Mouse (Mus musculus) embryonic facial prominence, embryonic 14.5 days (tissue): ENCODE measurements around the gene Hivep1. TPM values are rescaled to one million over a fixed set of nuclear protein-coding genes. Genes with fewer than 3 reads are reported as not detected.
A peak's percentile ranks its signal among the peaks of the same experiment; 100 is the strongest.

Experiments used
- ATAC-seq: fragments of 200-750 bp; cut with Nextera tagmentation; 2 replicates; pipeline ENCODE4 v1.8.0; 2017; ENCODE audit warnings: low read depth, moderate number of reproducible peaks, moderate TSS enrichment
- DNase-seq: peaks from one replicate; pipeline ENCODE4 v3.0.0-alpha.2; 2015; ENCODE audit warnings: low spot score
- H3K27ac ChIP-seq: fragments of 300-500 bp; sonication (generic); replicated peaks from 2 replicates; pipeline ENCODE4 v1.5.1; 2014; ENCODE audit warnings: low read depth, mild to moderate bottlenecking, low read length, moderate library complexity
- H3K27me3 ChIP-seq: fragments of 300-500 bp; sonication (generic); replicated peaks from 2 replicates; pipeline ENCODE4 v1.6.1; 2014; ENCODE audit warnings: low read length; ENCODE audit not compliant: control insufficient read depth, insufficient read depth
- H3K36me3 ChIP-seq: fragments of 300-500 bp; sonication (generic); 2 replicates; pipeline ENCODE4 v1.6.1; 2014; ENCODE audit warnings: low read length, mixed read lengths; ENCODE audit not compliant: control insufficient read depth, insufficient read depth
- H3K4me1 ChIP-seq: fragments of 300-500 bp; sonication (generic); 2 replicates; pipeline ENCODE4 v1.6.1; 2014; ENCODE audit warnings: antibody characterized with exemption, low read length; ENCODE audit not compliant: control insufficient read depth, insufficient read depth
- H3K4me2 ChIP-seq: fragments of 300-500 bp; sonication (generic); 2 replicates; pipeline ENCODE4 v1.6.1; 2014; ENCODE audit warnings: low read depth, mild to moderate bottlenecking, low read length, moderate library complexity, mixed read lengths
- H3K4me3 ChIP-seq: fragments of 300-500 bp; sonication (generic); 2 replicates; pipeline ENCODE4 v1.5.1; 2014; ENCODE audit warnings: low read depth, mild to moderate bottlenecking, low read length
- H3K9ac ChIP-seq: fragments of 300-500 bp; sonication (generic); 2 replicates; pipeline ENCODE4 v1.6.1; 2014; ENCODE audit warnings: low read depth, mild to moderate bottlenecking, low read length, moderate library complexity, mixed read lengths
- H3K9me3 ChIP-seq: fragments of 300-500 bp; sonication (generic); 2 replicates; pipeline ENCODE4 v1.6.1; 2016; ENCODE audit warnings: low read length; ENCODE audit not compliant: control insufficient read depth
- WGBS: fragments of 180-500 bp; shearing (Covaris S2); extraction: QIAGEN DNeasy Blood & Tissue Kit; methylation state at CpG from one replicate; pipeline ENCODE4 v1.1.7; 2014; 5-methylcytosine and 5-hydroxymethylcytosine counted together
- polyA plus RNA-seq: library from polyadenylated mRNA; unstranded; fragments of >200 nt; fragmentation: Nextera tagmentation; extraction: Ambion mirVana; gene quantifications from 2 replicates; pipeline ENCODE4 v1.2.1, GENCODE M21; 2014

The Hivep1 gene
- polyA plus RNA-seq, 1 experiment from 2014 or later: 10.9 TPM

DNA sequence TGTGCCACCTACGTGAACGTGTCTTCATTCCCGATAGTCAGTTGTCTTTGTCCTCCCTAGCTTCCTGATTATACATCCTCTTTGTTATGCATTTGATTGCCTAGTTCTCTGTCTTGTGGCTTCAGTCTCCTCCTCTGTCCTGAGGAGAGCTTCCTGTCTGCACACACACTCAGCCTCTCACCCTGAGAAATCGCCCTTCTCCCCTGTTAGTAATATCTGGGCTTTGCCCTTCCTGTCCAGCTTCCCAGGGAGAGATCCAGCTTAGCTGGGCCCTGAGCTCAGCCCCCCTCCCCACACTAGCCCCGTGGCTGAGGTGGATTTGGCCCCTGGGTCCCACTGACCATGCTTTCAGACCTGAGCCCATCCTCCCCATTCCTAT lies 98.2 kb downstream of the Hivep1 start:
- Histone ChIP-seq H3K9ac (no peak overlapping the region), H3K4me2 (no peak overlapping the region), H3K4me1 (peaks cover 14% of the 10 kb centered on the region; the same call in 1 of the 2 replicates), H3K4me3 (no peak overlapping the region), H3K36me3 (peaks cover 6% of the 10 kb centered on the region), H3K27ac (peak overlapping the region; percentile 28; the same call in 1 of the 2 replicates), H3K27me3 (no peaks in the 10 kb centered on the region), H3K9me3 (no peaks in the 10 kb centered on the region)
- WGBS: 28% methylated on average over 5 of the region's 5 CpGs
- ATAC-seq (no peak), DNase-seq (no peak)

DNA sequence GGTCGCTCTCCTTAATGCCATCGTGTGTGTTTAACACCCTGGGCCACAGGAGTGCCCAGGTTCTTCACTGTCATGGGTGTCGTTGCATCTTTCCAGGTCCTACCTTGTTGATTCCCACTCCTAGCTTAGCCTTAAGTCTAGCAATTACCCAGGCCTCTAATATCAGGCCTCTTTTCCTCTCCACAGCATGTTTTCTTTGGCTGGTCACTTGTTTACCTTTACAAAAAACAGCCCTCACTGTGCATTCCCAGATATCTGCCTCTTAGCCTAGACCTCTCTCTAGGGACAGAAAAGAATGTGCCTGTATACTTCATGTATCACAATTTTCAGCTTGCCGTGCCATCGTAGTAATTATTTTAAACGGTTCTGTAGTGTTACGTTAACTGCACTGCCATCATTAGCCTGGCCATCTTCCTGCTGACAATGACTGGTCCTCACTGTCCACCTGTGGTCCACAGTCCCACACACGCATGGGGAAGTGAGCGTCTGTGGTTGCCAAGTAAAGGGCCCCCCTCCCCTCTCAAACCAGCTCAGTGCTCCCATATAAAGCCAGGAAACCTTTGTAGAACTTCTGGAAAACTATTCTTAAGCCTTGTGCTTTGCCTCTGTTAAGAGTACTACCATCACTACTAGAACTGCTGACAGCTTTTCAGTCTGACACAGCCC lies 98.8 kb downstream of the Hivep1 start:
- ATAC-seq (no peak), DNase-seq (peak; percentile 22)
- 63% methylated on average over 9 of the region's 9 CpGs for WGBS
- no peak overlapping the region for H3K4me3 ChIP-seq
- H3K36me3 ChIP-seq: peaks cover 12% of the 10 kb centered on the region
- H3K27me3 ChIP-seq: no peaks in the 10 kb centered on the region
- H3K4me2 ChIP-seq: no peak overlapping the region
- H3K9ac ChIP-seq: no peak overlapping the region
- H3K4me1 ChIP-seq: peaks cover 14% of the 10 kb centered on the region; the same call in 1 of the 2 replicates
- no peak overlapping the region for H3K27ac ChIP-seq
- no peaks in the 10 kb centered on the region for H3K9me3 ChIP-seq

DNA sequence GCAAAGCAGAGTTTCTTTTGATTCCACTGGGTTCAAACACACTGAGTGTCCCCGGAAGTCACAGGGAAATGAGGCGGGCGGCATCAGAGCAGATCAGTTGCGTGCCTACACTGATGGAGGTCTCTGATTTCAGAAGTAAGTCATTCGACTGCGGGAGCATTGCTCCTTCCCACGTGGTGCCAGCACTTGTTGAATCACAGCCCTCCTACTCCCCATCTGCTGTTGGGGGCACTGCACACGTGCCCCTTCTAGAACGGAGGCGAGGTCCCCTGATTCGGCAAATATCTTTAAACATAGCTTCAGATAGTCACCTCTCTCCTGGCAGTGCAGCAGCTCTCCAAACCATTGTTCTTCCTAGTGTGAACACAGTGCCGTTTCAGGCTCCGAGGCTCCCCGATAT lies 106.4 kb downstream of the Hivep1 start:
- H3K9ac ChIP-seq: no peak overlapping the region
- no peak overlapping the region for H3K27ac ChIP-seq
- no peak overlapping the region for H3K4me3 ChIP-seq
- H3K4me1 ChIP-seq: no peaks in the 10 kb centered on the region
- H3K9me3 ChIP-seq: no peaks in the 10 kb centered on the region
- no peak overlapping the region for H3K4me2 ChIP-seq
- no peaks in the 10 kb centered on the region for H3K27me3 ChIP-seq
- H3K36me3 ChIP-seq: peaks cover 46% of the 10 kb centered on the region
- 91% methylated on average over 14 of the region's 14 CpGs for WGBS
- DNase-seq: no peak
- no peak for ATAC-seq

DNA sequence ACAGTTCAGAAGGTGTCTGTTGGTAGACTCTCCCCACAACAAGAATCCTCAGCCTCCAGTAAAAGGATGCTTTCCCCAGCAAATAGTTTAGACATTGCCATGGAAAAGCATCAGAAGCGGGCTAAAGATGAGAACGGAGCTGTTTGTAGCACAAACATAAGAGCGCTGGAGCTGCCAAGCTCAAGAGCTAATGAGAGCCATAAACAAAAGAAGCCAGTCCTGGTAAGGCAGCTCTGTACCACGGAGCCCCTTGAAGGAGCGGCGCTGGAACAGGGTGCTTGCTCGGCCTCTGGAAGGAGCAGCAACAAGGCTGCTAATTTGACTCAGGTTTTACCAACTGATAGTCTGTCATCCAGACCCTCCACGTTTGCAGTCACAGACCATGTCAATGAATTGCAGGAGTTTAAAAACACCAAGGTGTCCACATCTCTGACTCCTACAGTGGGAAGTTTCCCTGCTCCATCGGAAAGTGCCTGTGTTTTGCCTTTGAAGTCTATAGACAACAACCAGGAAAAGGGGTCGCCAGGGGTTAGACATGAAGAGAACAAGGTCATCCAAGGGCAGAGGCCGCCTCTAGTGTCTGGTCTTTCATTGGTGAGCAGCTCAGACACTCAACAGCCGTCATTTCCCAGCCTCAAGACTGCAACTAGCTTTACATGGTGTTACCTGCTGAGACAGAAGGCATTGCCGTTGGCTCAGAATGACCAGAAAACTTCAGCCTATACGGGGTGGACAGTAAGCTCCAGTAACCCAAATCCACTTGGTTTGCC lies 107.8 kb downstream of the Hivep1 start:
- 62% methylated on average over 14 of the region's 14 CpGs for WGBS
- no peak overlapping the region for H3K4me2 ChIP-seq
- H3K27me3 ChIP-seq: no peaks in the 10 kb centered on the region
- H3K9ac ChIP-seq: no peak overlapping the region
- H3K36me3 ChIP-seq: peaks cover 44% of the 10 kb centered on the region
- H3K4me3 ChIP-seq: no peak overlapping the region
- no peaks in the 10 kb centered on the region for H3K4me1 ChIP-seq
- no peak overlapping the region for H3K27ac ChIP-seq
- no peaks in the 10 kb centered on the region for H3K9me3 ChIP-seq
- ATAC-seq: no peak
- DNase-seq: no peak

DNA sequence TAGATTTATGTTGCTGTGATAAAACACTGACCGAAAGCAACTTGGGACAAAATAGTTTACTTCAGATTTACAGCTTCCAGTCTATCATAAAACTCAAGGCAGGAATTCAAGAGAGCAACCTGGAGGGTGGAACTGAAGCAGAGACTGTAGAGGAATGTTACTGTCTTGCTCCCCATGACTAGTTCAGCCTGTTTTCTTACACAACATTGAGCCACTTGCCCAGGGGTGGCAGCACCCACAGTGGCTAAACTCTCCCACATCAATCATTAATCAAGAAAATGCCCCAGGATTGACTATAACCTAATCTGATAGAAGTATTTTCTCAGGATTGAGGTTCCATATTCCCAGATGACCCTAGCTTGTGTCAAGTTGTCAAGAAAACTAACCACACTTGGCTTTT lies 119.0 kb downstream of the Hivep1 start:
- H3K4me2 ChIP-seq: no peak overlapping the region
- ATAC-seq: no peak
- no peak overlapping the region for H3K27ac ChIP-seq
- no peaks in the 10 kb centered on the region for H3K27me3 ChIP-seq
- peaks cover 33% of the 10 kb centered on the region; the same call in 1 of the 2 replicates for H3K36me3 ChIP-seq
- H3K4me3 ChIP-seq: no peak overlapping the region
- 96% methylated on average over 1 of the region's 1 CpGs for WGBS
- no peak for DNase-seq
- no peaks in the 10 kb centered on the region for H3K4me1 ChIP-seq
- H3K9me3 ChIP-seq: no peaks in the 10 kb centered on the region
- H3K9ac ChIP-seq: no peak overlapping the region

DNA sequence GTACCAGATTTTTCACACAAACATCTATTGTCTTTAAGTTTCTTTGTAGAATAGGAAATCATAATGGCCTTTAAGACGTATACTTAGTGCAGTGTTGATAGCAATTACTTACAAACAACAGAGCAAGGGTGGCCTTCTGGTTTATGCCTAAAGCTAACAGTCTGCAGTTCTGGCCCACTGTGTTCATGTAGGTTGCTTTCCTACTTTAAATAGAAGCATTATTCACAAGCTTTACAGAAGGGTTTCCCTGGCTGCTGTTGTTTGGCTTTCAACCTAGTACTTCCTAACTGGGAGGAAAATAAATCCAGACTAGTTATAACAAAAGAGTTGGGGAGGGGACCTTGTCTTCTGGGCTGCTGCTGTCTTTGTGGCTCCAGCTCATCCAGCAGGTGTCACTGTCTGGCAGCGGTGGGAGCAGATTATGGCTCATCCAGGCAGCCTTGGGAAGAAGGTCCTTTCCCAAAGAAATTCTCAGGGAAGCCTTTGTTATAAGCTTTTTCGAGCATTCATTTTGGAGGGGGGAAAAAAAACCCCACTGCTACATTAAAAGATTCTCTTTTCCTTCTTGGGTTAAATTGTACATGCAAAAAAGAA lies 123.1 kb downstream of the Hivep1 start:
- Histone ChIP-seq H3K4me3 (no peak overlapping the region), H3K9me3 (no peaks in the 10 kb centered on the region), H3K9ac (no peak overlapping the region), H3K4me1 (no peaks in the 10 kb centered on the region), H3K27ac (no peak overlapping the region), H3K27me3 (no peaks in the 10 kb centered on the region), H3K4me2 (no peak overlapping the region), H3K36me3 (peaks cover 25% of the 10 kb centered on the region; the same call in 1 of the 2 replicates)
- WGBS: 49% methylated on average over 3 of the region's 3 CpGs
- peak; percentile 44 for DNase-seq
- ATAC-seq: no peak

DNA sequence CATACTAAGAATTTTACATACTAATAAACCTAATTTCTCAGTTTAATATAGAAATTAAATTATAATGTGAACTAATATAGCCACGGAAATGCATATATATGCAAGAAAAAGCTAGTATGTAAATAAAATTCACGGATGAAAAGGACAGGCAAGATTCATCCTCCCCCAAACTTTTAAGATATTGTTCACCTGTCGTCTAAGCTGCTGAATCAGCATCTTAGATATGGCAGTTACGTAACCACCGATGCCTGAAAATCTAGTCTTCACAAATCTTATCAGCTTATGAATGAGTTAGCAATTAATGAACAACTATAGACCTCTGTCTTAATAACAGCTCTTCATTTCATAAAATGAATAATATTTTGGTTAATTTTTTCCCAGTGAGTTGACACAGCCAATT lies 130.8 kb downstream of the Hivep1 start:
- ATAC-seq (no peak), DNase-seq (no peak)
- Histone ChIP-seq H3K4me2 (no peak overlapping the region), H3K27ac (no peak overlapping the region), H3K4me1 (no peaks in the 10 kb centered on the region), H3K9ac (no peak overlapping the region), H3K36me3 (peaks cover 26% of the 10 kb centered on the region), H3K9me3 (no peaks in the 10 kb centered on the region), H3K27me3 (no peaks in the 10 kb centered on the region), H3K4me3 (no peak overlapping the region)
- WGBS: 93% methylated on average over 5 of the region's 5 CpGs

DNA sequence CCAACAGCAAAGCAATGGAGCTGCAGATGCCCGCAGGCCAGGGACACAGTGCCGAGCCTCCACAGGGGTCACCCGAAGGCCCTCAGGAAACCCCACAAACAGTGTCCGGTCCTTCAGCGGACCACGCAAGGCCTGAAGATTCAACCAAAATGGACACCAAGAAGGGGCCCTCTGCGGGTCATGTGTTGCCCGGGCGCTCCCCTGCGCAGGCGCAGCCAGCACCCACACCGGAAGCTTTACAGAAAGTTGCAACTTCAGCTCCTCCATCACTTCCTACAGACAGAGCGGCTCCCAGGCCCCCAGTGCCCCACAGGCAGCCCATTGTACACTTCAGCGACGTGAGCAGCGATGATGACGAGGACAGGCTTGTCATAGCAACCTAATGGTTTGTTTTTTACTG lies 132.3 kb downstream of the Hivep1 start:
- Histone ChIP-seq H3K4me3 (no peak overlapping the region), H3K27ac (no peak overlapping the region), H3K9me3 (no peaks in the 10 kb centered on the region), H3K36me3 (peaks cover 19% of the 10 kb centered on the region), H3K27me3 (no peaks in the 10 kb centered on the region), H3K4me1 (no peaks in the 10 kb centered on the region), H3K9ac (no peak overlapping the region), H3K4me2 (no peak overlapping the region)
- WGBS: 96% methylated on average over 16 of the region's 17 CpGs
- DNase-seq: no peak
- ATAC-seq: no peak
